Mouse (Mus musculus): ENCODE data around the gene Nfkbil1. TPM values are rescaled to one million over a fixed set of nuclear protein-coding genes. Genes with fewer than 3 reads are reported as not detected.
A peak's percentile ranks its signal among the peaks of the same experiment; 100 is the strongest.

Nfkbil1 gene
- polyA plus RNA-seq, 1 experiment from 2014 or later: 2.3 TPM

DNA sequence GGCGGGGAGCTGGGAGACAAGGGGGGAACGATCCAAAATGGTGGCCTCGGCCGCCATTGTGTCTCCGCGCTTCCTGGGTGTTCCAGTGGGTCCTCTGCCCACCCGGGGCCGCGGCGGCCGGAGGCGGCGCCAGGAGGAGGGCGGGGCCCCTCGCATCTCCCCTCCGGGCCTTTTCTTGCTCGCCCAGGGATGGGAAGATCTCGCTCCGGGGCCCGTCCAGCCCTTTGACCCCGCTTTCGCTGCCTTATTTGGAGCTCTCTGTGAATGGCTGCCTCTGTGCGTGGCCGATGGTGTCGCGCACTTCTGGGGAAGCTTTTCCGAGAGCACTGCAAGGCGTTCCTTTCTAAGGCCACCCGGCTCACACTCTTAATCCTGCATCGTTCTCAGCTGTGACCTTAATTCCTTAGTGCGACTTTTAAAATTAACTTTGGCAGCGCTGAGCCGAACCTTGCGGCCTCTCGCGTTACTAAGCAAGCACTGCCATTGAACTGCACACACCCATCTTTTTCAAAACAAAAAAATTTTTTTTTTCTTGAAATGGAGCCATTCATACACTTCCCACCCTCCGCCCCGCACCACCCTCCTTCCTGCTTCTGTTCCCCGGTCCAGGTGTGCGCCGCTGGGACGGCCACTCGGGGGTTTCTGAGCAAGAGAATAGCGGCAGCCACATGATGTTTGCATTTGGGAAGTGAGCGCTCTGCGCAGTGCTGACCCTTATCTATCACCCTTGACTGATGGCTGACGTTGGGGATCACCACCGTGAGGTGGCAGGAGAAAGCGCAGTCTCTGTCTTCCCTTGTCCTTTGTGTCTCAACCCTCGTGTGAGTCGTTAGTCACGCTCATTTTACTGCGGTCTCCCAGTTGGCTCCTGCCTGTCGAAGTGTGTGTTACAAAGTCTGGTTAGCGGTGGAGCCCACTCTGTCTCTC, 6.7 kb upstream of the Nfkbil1 start:
- Histone ChIP-seq H3K36me3 (ENCODE audit: control insufficient read depth, insufficient read depth, low read length) (peaks cover 37% of the 10 kb centered on the region), H3K4me3 (ENCODE audit: low read depth, low read length) (peak overlapping the region; percentile 70), H3K9me3 (replicated peaks; ENCODE audit: control insufficient read depth, low read length) (no peaks in the 10 kb centered on the region), H3K9ac (ENCODE audit: low read depth, low read length) (peak overlapping the region; percentile 94), H3K27ac (ENCODE audit: low read depth, low read length) (peak overlapping the region; percentile 99), H3K27me3 (ENCODE audit: control insufficient read depth, insufficient read depth, low read length) (no peaks in the 10 kb centered on the region), H3K4me2 (peak overlapping the region; percentile 96), H3K4me1 (ENCODE audit: control insufficient read depth, insufficient read depth, low read length) (peaks cover 34% of the 10 kb centered on the region)
- under 1% methylated on average over 55 of the region's 55 CpGs for WGBS (ENCODE audit: insufficient replicate concordance)
- ATAC-seq (replicated peaks; ENCODE audit: insufficient number of reproducible peaks, low FRiP score, low TSS enrichment): peak; percentile 60

DNA sequence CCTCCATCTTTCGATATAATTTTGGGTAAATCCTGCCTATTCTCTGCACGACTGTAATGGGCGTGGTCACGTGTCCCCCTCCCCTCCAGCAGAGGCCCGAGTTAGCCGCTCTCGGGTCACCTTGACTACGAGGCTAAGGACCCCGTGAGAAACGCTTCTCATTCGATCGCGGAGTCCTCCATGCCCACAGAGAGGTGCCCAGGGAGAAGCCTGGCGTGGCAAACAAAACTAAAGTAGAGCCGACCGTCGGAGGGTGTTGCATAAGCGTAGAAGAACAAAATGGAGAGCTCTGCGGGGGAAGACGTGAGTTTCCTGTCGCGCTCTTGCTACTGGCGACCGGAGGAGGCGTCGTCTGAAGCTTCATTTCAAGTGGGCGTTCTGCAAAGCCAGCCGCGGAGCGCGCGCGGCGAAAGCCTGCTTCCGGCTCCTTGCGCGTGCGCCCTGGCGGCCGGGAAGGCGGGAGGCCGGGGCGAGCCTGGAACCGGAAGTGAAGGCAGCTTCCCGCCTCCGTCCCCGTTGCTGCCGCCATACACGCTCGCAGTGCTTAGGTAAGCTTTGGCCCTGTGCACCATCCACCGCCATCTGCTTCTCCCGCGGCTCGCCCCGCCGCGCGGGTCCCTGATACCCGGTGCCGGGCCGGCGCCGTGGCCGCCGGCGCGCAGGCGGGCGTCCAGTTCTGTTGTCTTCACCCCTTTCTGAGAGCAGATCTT, 5.9 kb upstream of the Nfkbil1 start, which contains the start of gene Ddx39b:
TSS of gene Ddx39b (plus strand) at position 442 of the 710 bp plus-strand sequence.
- peak; percentile 86 for ATAC-seq (replicated peaks; ENCODE audit: insufficient number of reproducible peaks, low FRiP score, low TSS enrichment)

DNA sequence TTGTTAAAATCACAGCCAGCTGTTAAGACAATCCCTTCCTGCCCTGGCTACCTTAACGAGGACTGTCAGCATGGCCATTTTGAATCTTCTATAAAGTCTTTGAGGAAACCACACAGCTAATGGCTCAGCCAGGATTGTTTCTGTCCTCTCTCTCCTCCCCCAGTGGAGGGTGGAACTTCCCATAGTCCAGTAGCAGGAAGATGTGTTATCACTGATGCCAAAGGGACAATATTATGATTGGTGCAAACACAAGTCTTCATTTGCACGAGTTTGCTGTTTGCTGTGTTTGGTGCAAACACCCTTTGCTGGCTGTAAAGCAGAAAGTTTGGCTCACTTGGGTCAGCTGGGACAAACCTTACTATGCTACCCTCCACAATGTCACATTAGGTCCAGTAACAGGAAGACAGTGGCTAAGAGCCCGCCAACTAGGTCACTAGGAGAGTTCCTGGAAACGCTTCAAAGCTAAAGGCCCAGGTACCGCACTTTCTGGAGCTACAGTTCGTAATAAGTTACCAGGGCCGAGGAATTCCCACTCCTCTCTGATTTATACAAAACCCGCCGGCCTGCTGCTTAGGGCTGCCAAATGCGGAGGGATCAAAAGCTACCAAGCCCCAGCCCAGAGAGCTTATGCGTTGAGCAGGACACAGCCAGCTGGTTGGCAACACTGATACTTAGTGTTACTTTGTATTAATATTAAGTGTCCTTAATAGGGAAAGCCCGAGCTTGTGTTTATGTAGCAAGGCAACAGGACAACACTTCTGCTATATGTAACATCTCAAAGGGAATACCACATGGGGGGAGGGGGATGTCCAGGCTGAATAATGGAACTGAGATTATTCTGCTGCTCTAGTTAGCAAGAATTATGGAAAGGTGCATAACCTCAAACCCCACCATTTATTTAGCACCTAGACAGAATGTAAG, 5.1 kb upstream of the Nfkbil1 start:
- Histone ChIP-seq H3K36me3 (ENCODE audit: control insufficient read depth, insufficient read depth, low read length) (peaks cover 20% of the 10 kb centered on the region), H3K9ac (ENCODE audit: low read depth, low read length) (peak overlapping the region; percentile 94), H3K4me3 (ENCODE audit: low read depth, low read length) (peak overlapping the region; percentile 70), H3K27me3 (ENCODE audit: control insufficient read depth, insufficient read depth, low read length) (no peaks in the 10 kb centered on the region), H3K27ac (ENCODE audit: low read depth, low read length) (peak overlapping the region; percentile 99), H3K4me2 (peak overlapping the region; percentile 96), H3K9me3 (replicated peaks; ENCODE audit: control insufficient read depth, low read length) (no peaks in the 10 kb centered on the region), H3K4me1 (ENCODE audit: control insufficient read depth, insufficient read depth, low read length) (peaks cover 34% of the 10 kb centered on the region)
- no peak for ATAC-seq (replicated peaks; ENCODE audit: insufficient number of reproducible peaks, low FRiP score, low TSS enrichment)
- 28% methylated on average over 12 of the region's 12 CpGs for WGBS (ENCODE audit: insufficient replicate concordance)

More for the DNA sequence above, 5.9 kb upstream of the Nfkbil1 start, which contains the start of gene Ddx39b:
- peak within 1 kb of the TSS; percentile 70 for H3K4me3 ChIP-seq (ENCODE audit: low read depth, low read length)
- peaks cover 29% of the 10 kb centered on the region for H3K36me3 ChIP-seq (ENCODE audit: control insufficient read depth, insufficient read depth, low read length)
- under 1% methylated on average over 69 of the region's 69 CpGs for WGBS (ENCODE audit: insufficient replicate concordance)
- H3K9me3 ChIP-seq (replicated peaks; ENCODE audit: control insufficient read depth, low read length): no peaks in the 10 kb centered on the region
- H3K4me2 ChIP-seq: peak within 1 kb of the TSS; percentile 96
- peak within 1 kb of the TSS; percentile 99 for H3K27ac ChIP-seq (ENCODE audit: low read depth, low read length)
- H3K27me3 ChIP-seq (ENCODE audit: control insufficient read depth, insufficient read depth, low read length): no peaks in the 10 kb centered on the region
- H3K4me1 ChIP-seq (ENCODE audit: control insufficient read depth, insufficient read depth, low read length): peaks cover 37% of the 10 kb centered on the region
- peak within 1 kb of the TSS; percentile 94 for H3K9ac ChIP-seq (ENCODE audit: low read depth, low read length)

DNA sequence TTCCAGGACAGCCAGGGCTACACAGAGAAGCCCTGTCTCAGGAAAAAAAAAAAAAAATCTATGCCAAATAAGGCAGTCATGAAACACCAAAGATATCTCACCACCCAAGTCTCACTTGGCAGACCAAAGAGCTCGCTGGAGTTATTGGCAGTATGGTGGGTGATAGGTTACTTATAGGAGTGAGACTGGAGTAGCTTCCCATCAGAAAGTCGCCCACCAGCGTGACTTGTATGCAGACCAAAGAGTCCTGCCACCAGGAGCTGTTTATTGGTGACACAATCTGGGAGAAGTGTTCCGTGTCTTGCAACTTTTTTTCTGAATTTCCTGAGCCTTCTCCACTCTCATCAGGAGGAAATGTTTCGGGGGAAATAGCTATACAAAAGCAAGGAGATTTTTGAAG, 4.1 kb upstream of the Nfkbil1 start:
- no peak overlapping the region for H3K27ac ChIP-seq (ENCODE audit: low read depth, low read length)

DNA sequence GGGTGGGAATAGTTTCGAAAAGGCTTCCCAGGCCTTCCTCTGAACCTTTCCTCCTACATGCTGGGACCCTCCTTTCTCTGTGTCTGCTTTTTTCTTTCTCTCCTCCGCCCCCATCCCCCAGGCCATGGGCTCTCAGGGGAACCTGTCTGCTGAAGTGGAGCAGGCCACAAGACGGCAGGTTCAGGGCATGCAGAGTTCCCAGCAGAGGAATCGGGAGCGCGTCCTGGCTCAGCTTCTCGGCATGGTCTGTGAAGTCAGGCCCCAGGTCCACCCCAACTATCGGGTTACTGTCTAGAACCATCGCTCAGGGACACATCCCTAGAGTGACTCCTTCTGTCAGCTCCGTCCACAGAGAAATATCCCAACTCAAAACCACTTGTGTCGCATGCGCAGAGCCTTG, 1.9 kb upstream of the Nfkbil1 start:
- no peak overlapping the region for H3K9ac ChIP-seq (ENCODE audit: low read depth, low read length)
- H3K4me2 ChIP-seq: no peak overlapping the region
- no peaks in the 10 kb centered on the region for H3K36me3 ChIP-seq (ENCODE audit: control insufficient read depth, insufficient read depth, low read length)
- no peak overlapping the region for H3K4me3 ChIP-seq (ENCODE audit: low read depth, low read length)
- peaks cover 23% of the 10 kb centered on the region for H3K4me1 ChIP-seq (ENCODE audit: control insufficient read depth, insufficient read depth, low read length)
- H3K27me3 ChIP-seq (ENCODE audit: control insufficient read depth, insufficient read depth, low read length): no peaks in the 10 kb centered on the region
- no peak for ATAC-seq (replicated peaks; ENCODE audit: insufficient number of reproducible peaks, low FRiP score, low TSS enrichment)
- 78% methylated on average over 12 of the region's 12 CpGs for WGBS (ENCODE audit: insufficient replicate concordance)
- no peaks in the 10 kb centered on the region for H3K9me3 ChIP-seq (replicated peaks; ENCODE audit: control insufficient read depth, low read length)
- H3K27ac ChIP-seq (ENCODE audit: low read depth, low read length): no peak overlapping the region

More for the DNA sequence above, 4.1 kb upstream of the Nfkbil1 start:
- Histone ChIP-seq H3K27me3 (ENCODE audit: control insufficient read depth, insufficient read depth, low read length) (no peaks in the 10 kb centered on the region), H3K4me1 (ENCODE audit: control insufficient read depth, insufficient read depth, low read length) (peaks cover 27% of the 10 kb centered on the region), H3K4me2 (no peak overlapping the region), H3K4me3 (ENCODE audit: low read depth, low read length) (no peak overlapping the region), H3K9ac (ENCODE audit: low read depth, low read length) (no peak overlapping the region), H3K9me3 (replicated peaks; ENCODE audit: control insufficient read depth, low read length) (no peaks in the 10 kb centered on the region), H3K36me3 (ENCODE audit: control insufficient read depth, insufficient read depth, low read length) (peaks cover 12% of the 10 kb centered on the region)
- ATAC-seq (replicated peaks; ENCODE audit: insufficient number of reproducible peaks, low FRiP score, low TSS enrichment): no peak
- 76% methylated on average over 5 of the region's 5 CpGs for whole genome bisulfite sequencing (ENCODE audit: insufficient replicate concordance)

DNA sequence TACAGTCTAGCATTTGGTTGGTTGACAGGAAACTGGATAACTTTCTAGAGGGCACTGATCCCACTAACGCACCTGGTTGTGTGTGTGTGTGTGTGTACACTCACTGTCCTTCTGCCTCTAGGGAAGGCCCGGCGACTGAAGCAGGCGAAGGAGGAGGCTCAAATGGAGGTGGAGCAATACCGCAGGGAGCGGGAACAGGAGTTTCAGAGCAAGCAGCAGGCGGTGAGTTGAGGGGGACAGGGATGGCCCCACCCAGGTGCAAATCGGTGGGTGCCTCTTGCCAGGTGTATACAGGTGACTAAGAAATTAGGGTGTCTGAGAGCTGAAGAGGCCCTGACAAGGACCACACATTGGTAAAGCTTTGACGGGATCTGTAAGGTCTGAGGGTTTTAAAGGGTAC, 1.4 kb upstream of the Nfkbil1 start:
- H3K9ac ChIP-seq (ENCODE audit: low read depth, low read length): no peak overlapping the region
- H3K4me3 ChIP-seq (ENCODE audit: low read depth, low read length): no peak overlapping the region
- H3K9me3 ChIP-seq (replicated peaks; ENCODE audit: control insufficient read depth, low read length): no peaks in the 10 kb centered on the region
- H3K4me2 ChIP-seq: no peak overlapping the region; the same call in 1 of the 2 replicates
- H3K27me3 ChIP-seq (ENCODE audit: control insufficient read depth, insufficient read depth, low read length): no peaks in the 10 kb centered on the region
- 69% methylated on average over 9 of the region's 9 CpGs for WGBS (ENCODE audit: insufficient replicate concordance)
- H3K36me3 ChIP-seq (ENCODE audit: control insufficient read depth, insufficient read depth, low read length): no peaks in the 10 kb centered on the region
- ATAC-seq (replicated peaks; ENCODE audit: insufficient number of reproducible peaks, low FRiP score, low TSS enrichment): no peak
- peaks cover 23% of the 10 kb centered on the region for H3K4me1 ChIP-seq (ENCODE audit: control insufficient read depth, insufficient read depth, low read length)
- no peak overlapping the region for H3K27ac ChIP-seq (ENCODE audit: low read depth, low read length)

DNA sequence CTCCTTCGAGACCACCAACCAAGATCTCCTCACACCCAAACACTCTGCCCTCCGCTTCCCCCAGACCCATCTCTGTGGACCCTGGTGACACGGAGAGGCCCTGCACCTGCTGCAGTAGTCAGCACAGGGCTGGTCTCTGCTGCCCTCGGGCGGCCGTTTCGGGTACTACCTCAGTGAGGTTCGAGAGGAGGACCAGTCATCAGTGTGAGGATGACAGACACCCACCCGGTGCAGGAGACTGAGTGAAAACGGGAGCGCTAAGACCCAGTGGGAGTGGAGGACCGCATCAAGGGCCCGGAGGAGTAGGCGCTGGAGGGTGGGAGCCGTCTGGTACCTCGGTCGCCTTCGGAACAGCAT, 776 bp upstream of the Nfkbil1 start:
- peaks cover 23% of the 10 kb centered on the region for H3K4me1 ChIP-seq (ENCODE audit: control insufficient read depth, insufficient read depth, low read length)
- no peaks in the 10 kb centered on the region for H3K36me3 ChIP-seq (ENCODE audit: control insufficient read depth, insufficient read depth, low read length)
- H3K4me2 ChIP-seq: peak overlapping the region; percentile 90
- no peaks in the 10 kb centered on the region for H3K9me3 ChIP-seq (replicated peaks; ENCODE audit: control insufficient read depth, low read length)
- H3K4me3 ChIP-seq (ENCODE audit: low read depth, low read length): peak overlapping the region; percentile 67
- peak overlapping the region; percentile 96 for H3K27ac ChIP-seq (ENCODE audit: low read depth, low read length)
- ATAC-seq (replicated peaks; ENCODE audit: insufficient number of reproducible peaks, low FRiP score, low TSS enrichment): peak; percentile 61
- no peaks in the 10 kb centered on the region for H3K27me3 ChIP-seq (ENCODE audit: control insufficient read depth, insufficient read depth, low read length)
- H3K9ac ChIP-seq (ENCODE audit: low read depth, low read length): peak overlapping the region; percentile 93
- under 1% methylated on average over 18 of the region's 18 CpGs for WGBS (ENCODE audit: insufficient replicate concordance)

DNA sequence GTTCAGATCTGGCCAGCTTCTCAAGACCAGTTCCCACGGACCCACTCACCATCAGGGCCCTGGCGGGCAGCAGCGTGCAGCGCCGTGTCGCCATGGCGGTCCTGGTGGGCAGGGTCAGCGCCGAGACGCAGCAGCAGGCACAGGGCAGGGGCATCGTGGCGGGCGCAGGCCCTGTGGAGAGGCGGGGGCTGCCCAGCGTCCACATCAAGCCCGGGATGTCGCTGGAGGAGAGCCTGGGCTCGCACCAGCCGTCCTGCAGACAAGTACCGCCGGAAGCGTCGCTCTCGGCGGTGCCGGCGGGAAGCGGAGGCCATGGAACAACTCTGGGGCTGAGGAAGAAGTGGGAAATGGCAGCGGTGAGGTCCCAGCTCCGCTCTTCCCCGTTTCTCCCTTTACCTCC, 689 bp downstream of the Nfkbil1 start:
- Histone ChIP-seq H3K9me3 (replicated peaks; ENCODE audit: control insufficient read depth, low read length) (no peaks in the 10 kb centered on the region), H3K4me1 (ENCODE audit: control insufficient read depth, insufficient read depth, low read length) (peaks cover 16% of the 10 kb centered on the region), H3K27me3 (ENCODE audit: control insufficient read depth, insufficient read depth, low read length) (no peaks in the 10 kb centered on the region), H3K4me2 (peak overlapping the region; percentile 90), H3K9ac (ENCODE audit: low read depth, low read length) (peak overlapping the region; percentile 93), H3K27ac (ENCODE audit: low read depth, low read length) (peak overlapping the region; percentile 96), H3K4me3 (ENCODE audit: low read depth, low read length) (peak overlapping the region; percentile 67), H3K36me3 (ENCODE audit: control insufficient read depth, insufficient read depth, low read length) (0 out of 2 replicates have a peak, but pooled peaks cover 5% of the 10 kb centered on the region)
- 6% methylated on average over 28 of the region's 31 CpGs for WGBS (ENCODE audit: insufficient replicate concordance)
- peak; percentile 6; the same call in 1 of the 2 replicates for ATAC-seq (replicated peaks; ENCODE audit: insufficient number of reproducible peaks, low FRiP score, low TSS enrichment)
